Mouse (Mus musculus) heart, embryonic 13.5 days (tissue): ENCODE results near the gene Tcf3. TPM values are rescaled to one million over a fixed set of nuclear protein-coding genes. Genes with fewer than 3 reads are reported as not detected.

ENCODE experiments used
- ATAC-seq: fragments of 200-750 bp; cut with Nextera tagmentation; 2 replicates; pipeline ENCODE4 v1.8.0; 2017; ENCODE audit warnings: moderate TSS enrichment; ENCODE audit not compliant: insufficient number of reproducible peaks, low FRiP score, low TSS enrichment; ENCODE audit errors: extremely low read depth
- H3K27ac ChIP-seq: fragments of 300-500 bp; sonication (generic); replicated peaks from 2 replicates; pipeline ENCODE4 v1.5.1; 2015; ENCODE audit warnings: moderate library complexity, mild to moderate bottlenecking, inconsistent platforms
- H3K27me3 ChIP-seq: fragments of 300-500 bp; sonication (generic); replicated peaks from 2 replicates; pipeline ENCODE4 v1.6.1; 2015; ENCODE audit warnings: mild to moderate bottlenecking, inconsistent platforms
- H3K36me3 ChIP-seq: fragments of 300-500 bp; sonication (generic); 2 replicates; pipeline ENCODE4 v1.6.1; 2015; ENCODE audit warnings: mild to moderate bottlenecking, inconsistent platforms
- H3K4me1 ChIP-seq: fragments of 300-500 bp; sonication (generic); 2 replicates; pipeline ENCODE4 v1.6.1; 2015; ENCODE audit warnings: inconsistent platforms
- H3K4me2 ChIP-seq: fragments of 300-500 bp; sonication (generic); 2 replicates; pipeline ENCODE4 v1.6.1; 2015; ENCODE audit warnings: inconsistent platforms, mild to moderate bottlenecking, moderate library complexity
- H3K4me3 ChIP-seq: fragments of 300-500 bp; sonication (generic); 2 replicates; pipeline ENCODE4 v1.5.1; 2015; ENCODE audit warnings: moderate library complexity, mild to moderate bottlenecking, inconsistent platforms
- H3K9ac ChIP-seq: fragments of 300-500 bp; sonication (generic); 2 replicates; pipeline ENCODE4 v1.6.1; 2015; ENCODE audit warnings: inconsistent platforms, mild to moderate bottlenecking, moderate library complexity
- H3K9me3 ChIP-seq: fragments of 300-500 bp; sonication (generic); 2 replicates; pipeline ENCODE4 v1.6.1; 2016; ENCODE audit warnings: inconsistent platforms
- WGBS: fragments of 180-500 bp; shearing (Covaris S2); methylation state at CpG from one replicate; pipeline ENCODE4 v1.1.7; 2015; ENCODE audit warnings: mixed read lengths; 5-methylcytosine and 5-hydroxymethylcytosine counted together
- polyA plus RNA-seq: library from polyadenylated mRNA; unstranded; fragments of >200 nt; fragmentation: Nextera tagmentation; extraction: Ambion mirVana; gene quantifications from 2 replicates; pipeline ENCODE4 v1.2.1, GENCODE M21; 2015

The Tcf3 gene
- polyA plus RNA-seq, 1 experiment from 2014 or later: 57.6 TPM

GRCm38 (mm10) chr10:80384709-80385108, 48.7 kb downstream of the Tcf3 start:
- no peak for ATAC-seq
- 57% methylated on average over 7 of the region's 7 CpGs for WGBS
- no peak overlapping the region for H3K27ac ChIP-seq
- H3K4me2 ChIP-seq: peak overlapping the region; percentile 86
- peaks cover 52% of the 10 kb centered on the region for H3K36me3 ChIP-seq
- H3K4me1 ChIP-seq: peaks cover 48% of the 10 kb centered on the region
- H3K4me3 ChIP-seq: peak overlapping the region; percentile 91
- peak overlapping the region; percentile 99 for H3K9ac ChIP-seq
- no peaks in the 10 kb centered on the region for H3K9me3 ChIP-seq
- no peaks in the 10 kb centered on the region for H3K27me3 ChIP-seq

GRCm38 (mm10) chr10:80384115-80384639, 49.3 kb downstream of the Tcf3 start:
- WGBS: 85% methylated on average over 4 of the region's 4 CpGs
- H3K27ac ChIP-seq: no peak overlapping the region
- H3K4me2 ChIP-seq: peak overlapping the region; percentile 86
- no peaks in the 10 kb centered on the region for H3K9me3 ChIP-seq
- H3K9ac ChIP-seq: peak overlapping the region; percentile 99
- ATAC-seq: no peak
- peaks cover 54% of the 10 kb centered on the region for H3K36me3 ChIP-seq
- peak overlapping the region; percentile 91; the same call in 1 of the 2 replicates for H3K4me3 ChIP-seq
- no peaks in the 10 kb centered on the region for H3K27me3 ChIP-seq
- peaks cover 48% of the 10 kb centered on the region for H3K4me1 ChIP-seq

GRCm38 (mm10) chr10:80383431-80383830, 50.0 kb downstream of the Tcf3 start:
- no peak overlapping the region for H3K4me3 ChIP-seq
- H3K9ac ChIP-seq: peak overlapping the region; percentile 99
- no peaks in the 10 kb centered on the region for H3K27me3 ChIP-seq
- ATAC-seq: no peak
- no peaks in the 10 kb centered on the region for H3K9me3 ChIP-seq
- H3K27ac ChIP-seq: no peak overlapping the region
- H3K4me2 ChIP-seq: peak overlapping the region; percentile 86; the same call in 1 of the 2 replicates
- peaks cover 54% of the 10 kb centered on the region for H3K36me3 ChIP-seq
- 65% methylated on average over 4 of the region's 4 CpGs for WGBS
- peaks cover 43% of the 10 kb centered on the region for H3K4me1 ChIP-seq

- no peak overlapping the region for H3K4me3 ChIP-seq
- WGBS: 89% methylated on average over 7 of the region's 7 CpGs
- no peak overlapping the region for H3K27ac ChIP-seq
- H3K4me2 ChIP-seq: no peak overlapping the region
- H3K4me1 ChIP-seq: peaks cover 37% of the 10 kb centered on the region
- H3K9ac ChIP-seq: no peak overlapping the region
- no peaks in the 10 kb centered on the region for H3K9me3 ChIP-seq
- no peak for ATAC-seq
- H3K36me3 ChIP-seq: peaks cover 54% of the 10 kb centered on the region
- no peaks in the 10 kb centered on the region for H3K27me3 ChIP-seq
Measured at GRCm38 (mm10) chr10:80382641-80383365, 50.6 kb downstream of the Tcf3 start.

- H3K4me1 ChIP-seq: no peaks in the 10 kb centered on the region
- no peak overlapping the region for H3K4me2 ChIP-seq
- H3K4me3 ChIP-seq: no peak overlapping the region
- ATAC-seq: no peak
- H3K27me3 ChIP-seq: peaks cover 7% of the 10 kb centered on the region
- no peak overlapping the region for H3K27ac ChIP-seq
- H3K9me3 ChIP-seq: no peaks in the 10 kb centered on the region
- WGBS: 37% methylated on average over 10 of the region's 10 CpGs
- no peak overlapping the region for H3K9ac ChIP-seq
- H3K36me3 ChIP-seq: peaks cover 31% of the 10 kb centered on the region
Measured at GRCm38 (mm10) chr10:80377716-80378115, 55.7 kb downstream of the Tcf3 start.

- peaks cover 13% of the 10 kb centered on the region for H3K27me3 ChIP-seq
- no peak for ATAC-seq
- H3K36me3 ChIP-seq: peaks cover 16% of the 10 kb centered on the region
- peaks cover 5% of the 10 kb centered on the region; the same call in 1 of the 2 replicates for H3K4me1 ChIP-seq
- WGBS: 2% methylated on average over 7 of the region's 7 CpGs
- H3K4me2 ChIP-seq: no peak overlapping the region
- H3K9me3 ChIP-seq: no peaks in the 10 kb centered on the region
- H3K4me3 ChIP-seq: no peak overlapping the region
- no peak overlapping the region for H3K27ac ChIP-seq
- no peak overlapping the region for H3K9ac ChIP-seq
Measured at GRCm38 (mm10) chr10:80376160-80376559, 57.3 kb downstream of the Tcf3 start.

- Histone ChIP-seq H3K36me3 (no peaks in the 10 kb centered on the region), H3K9me3 (no peaks in the 10 kb centered on the region), H3K4me1 (peaks cover 5% of the 10 kb centered on the region; the same call in 1 of the 2 replicates), H3K9ac (no peak overlapping the region), H3K27me3 (peaks cover 22% of the 10 kb centered on the region), H3K4me3 (no peak overlapping the region), H3K27ac (no peak overlapping the region), H3K4me2 (no peak overlapping the region)
- 17% methylated on average over 6 of the region's 6 CpGs for WGBS
- ATAC-seq: no peak
Measured at GRCm38 (mm10) chr10:80374063-80374462, 59.4 kb downstream of the Tcf3 start.

GRCm38 (mm10) chr10:80372706-80373105, 60.7 kb downstream of the Tcf3 start:
- Histone ChIP-seq H3K4me2 (no peak overlapping the region), H3K27ac (no peak overlapping the region), H3K36me3 (no peaks in the 10 kb centered on the region), H3K4me1 (peaks cover 5% of the 10 kb centered on the region; the same call in 1 of the 2 replicates), H3K27me3 (peaks cover 25% of the 10 kb centered on the region), H3K4me3 (no peak overlapping the region), H3K9me3 (no peaks in the 10 kb centered on the region), H3K9ac (no peak overlapping the region)
- no peak for ATAC-seq
- WGBS: 73% methylated on average over 6 of the region's 6 CpGs

- H3K27me3 ChIP-seq: peaks cover 33% of the 10 kb centered on the region
- no peaks in the 10 kb centered on the region for H3K9me3 ChIP-seq
- 0 out of 2 replicates have a peak overlapping the region, but pooled peaks have one; percentile 38 for H3K4me3 ChIP-seq
- H3K4me2 ChIP-seq: peak overlapping the region; percentile 46
- no peaks in the 10 kb centered on the region for H3K36me3 ChIP-seq
- no peak overlapping the region for H3K9ac ChIP-seq
- no peak overlapping the region for H3K27ac ChIP-seq
- H3K4me1 ChIP-seq: peaks cover 5% of the 10 kb centered on the region; the same call in 1 of the 2 replicates
- WGBS: 50% methylated on average over 9 of the region's 9 CpGs
- no peak for ATAC-seq
Measured at GRCm38 (mm10) chr10:80371983-80372382, 61.5 kb downstream of the Tcf3 start.

GRCm38 (mm10) chr10:80371411-80371966, 62.0 kb downstream of the Tcf3 start:
- ATAC-seq: no peak
- Histone ChIP-seq H3K4me1 (peaks cover 5% of the 10 kb centered on the region; the same call in 1 of the 2 replicates), H3K9ac (peak overlapping the region; percentile 61; the same call in 1 of the 2 replicates), H3K36me3 (no peaks in the 10 kb centered on the region), H3K27ac (no peak overlapping the region), H3K4me3 (peak overlapping the region; percentile 38), H3K27me3 (peaks cover 38% of the 10 kb centered on the region), H3K9me3 (no peaks in the 10 kb centered on the region), H3K4me2 (peak overlapping the region; percentile 46)
- WGBS: 3% methylated on average over 12 of the region's 12 CpGs

GRCm38 (mm10) chr10:80369995-80370747, 63.3 kb downstream of the Tcf3 start:
- H3K27ac ChIP-seq: no peak overlapping the region
- H3K36me3 ChIP-seq: no peaks in the 10 kb centered on the region
- H3K27me3 ChIP-seq: peaks cover 49% of the 10 kb centered on the region
- no peaks in the 10 kb centered on the region for H3K9me3 ChIP-seq
- peaks cover 5% of the 10 kb centered on the region; the same call in 1 of the 2 replicates for H3K4me1 ChIP-seq
- ATAC-seq: no peak
- WGBS: 73% methylated on average over 21 of the region's 21 CpGs
- H3K4me2 ChIP-seq: no peak overlapping the region
- no peak overlapping the region for H3K4me3 ChIP-seq
- H3K9ac ChIP-seq: no peak overlapping the region
